Mouse (Mus musculus) liver, embryonic 14.5 days (tissue): ENCODE data around the gene Ydjc.

ENCODE experiments used
- CTCF ChIP-seq: IDR thresholded peaks from 2 replicates; pipeline ENCODE4 v1.5.1; 2016; ENCODE audit warnings: antibody characterized with exemption, low read depth, control low read depth
- EP300 ChIP-seq: IDR thresholded peaks from 2 replicates; pipeline ENCODE4 v1.6.1; 2016; ENCODE audit warnings: antibody characterized with exemption, low read depth

DNA sequence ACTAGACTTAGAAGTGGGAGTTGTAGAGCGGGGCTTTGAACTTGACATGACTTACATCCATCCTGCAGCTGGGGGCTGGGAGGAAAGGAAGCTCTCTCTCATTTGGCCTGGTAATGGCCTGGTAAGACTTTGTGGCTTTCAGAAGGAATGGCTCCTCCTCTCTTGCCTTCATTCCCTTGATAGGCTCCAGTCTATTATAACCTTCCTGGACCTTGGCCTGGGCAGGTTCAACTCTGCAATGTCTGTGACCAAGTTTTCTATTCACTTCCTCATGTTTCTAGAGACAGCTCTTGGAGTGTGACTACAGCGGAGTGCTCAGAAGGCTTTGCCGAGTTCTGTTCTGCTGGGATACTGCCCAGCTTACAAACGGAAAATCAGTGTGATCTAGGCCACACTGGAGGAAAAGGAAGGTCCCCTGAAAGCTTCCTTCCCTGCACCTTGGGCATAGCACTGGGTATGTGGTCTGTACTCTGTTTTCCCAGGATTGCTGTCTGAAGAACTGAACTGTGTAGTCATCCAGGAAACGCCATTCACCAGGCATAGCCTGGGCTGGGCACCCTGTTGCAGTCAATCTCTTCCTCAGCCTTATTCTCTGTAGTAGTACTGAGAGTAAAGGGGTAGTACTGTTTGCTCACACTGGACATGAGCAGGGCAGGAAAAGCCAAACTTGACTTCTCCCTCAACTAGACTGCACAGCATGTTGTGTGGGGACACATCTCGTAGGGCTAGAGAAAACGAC lies 6.3 kb downstream of the Ydjc start:
- no peak for TF ChIP-seq CTCF
- no peak for TF ChIP-seq EP300
